Mouse (Mus musculus) limb, embryonic 11.5 days (tissue): ENCODE data around the gene Ppp1r3c. TPM values are rescaled to one million over a fixed set of nuclear protein-coding genes. Genes with fewer than 3 reads are reported as not detected.

ENCODE experiments used
- ATAC-seq: fragments of 200-750 bp; cut with Nextera tagmentation; 2 replicates; pipeline ENCODE4 v1.8.0; 2017; ENCODE audit warnings: low read depth; ENCODE audit not compliant: insufficient number of reproducible peaks, low FRiP score, low TSS enrichment
- DNase-seq: peaks from one replicate; pipeline ENCODE4 v3.0.0-alpha.2; 2015; ENCODE audit warnings: low spot score
- H3K27ac ChIP-seq: fragments of 300-500 bp; sonication (generic); replicated peaks from 2 replicates; pipeline ENCODE4 v1.5.1; 2014; ENCODE audit warnings: low read depth, mild to moderate bottlenecking, low read length
- H3K27me3 ChIP-seq: fragments of 300-500 bp; sonication (generic); 2 replicates; pipeline ENCODE4 v1.6.1; 2014; ENCODE audit warnings: mild to moderate bottlenecking, low read length, mixed read lengths; ENCODE audit not compliant: control insufficient read depth, insufficient read depth
- H3K36me3 ChIP-seq: fragments of 300-500 bp; sonication (generic); 2 replicates; pipeline ENCODE4 v1.6.1; 2014; ENCODE audit warnings: mild to moderate bottlenecking, low read length, moderate library complexity, mixed read lengths; ENCODE audit not compliant: control insufficient read depth, insufficient read depth
- H3K4me1 ChIP-seq: fragments of 300-500 bp; sonication (generic); 2 replicates; pipeline ENCODE4 v1.6.1; 2014; ENCODE audit warnings: low read length, mixed read lengths; ENCODE audit not compliant: control insufficient read depth, insufficient read depth
- H3K4me2 ChIP-seq: fragments of 300-500 bp; sonication (generic); 2 replicates; pipeline ENCODE4 v1.6.1; 2014; ENCODE audit warnings: low read depth, mild to moderate bottlenecking, moderate library complexity; ENCODE audit not compliant: severe bottlenecking
- H3K4me3 ChIP-seq: fragments of 300-500 bp; sonication (generic); 2 replicates; pipeline ENCODE4 v1.5.1; 2014; ENCODE audit warnings: low read depth, low read length
- H3K9ac ChIP-seq: fragments of 300-500 bp; sonication (generic); 2 replicates; pipeline ENCODE4 v1.6.1; 2014; ENCODE audit warnings: mild to moderate bottlenecking, low read length
- H3K9me3 ChIP-seq: fragments of 300-500 bp; sonication (generic); 2 replicates; pipeline ENCODE4 v1.6.1; 2016; ENCODE audit warnings: low read length; ENCODE audit not compliant: control insufficient read depth
- WGBS: fragments of 180-500 bp; shearing (Covaris S2); extraction: QIAGEN DNeasy Blood & Tissue Kit; methylation state at CpG from one replicate; pipeline ENCODE4 v1.1.7; 2014; 5-methylcytosine and 5-hydroxymethylcytosine counted together
- polyA plus RNA-seq: library from polyadenylated mRNA; unstranded; fragments of >200 nt; fragmentation: Nextera tagmentation; extraction: Ambion mirVana; gene quantifications from 2 replicates; pipeline ENCODE4 v1.2.1, GENCODE M21; 2014

Gene Ppp1r3c
- polyA plus RNA-seq, 1 experiment from 2014 or later, result 2.7 TPM

DNA sequence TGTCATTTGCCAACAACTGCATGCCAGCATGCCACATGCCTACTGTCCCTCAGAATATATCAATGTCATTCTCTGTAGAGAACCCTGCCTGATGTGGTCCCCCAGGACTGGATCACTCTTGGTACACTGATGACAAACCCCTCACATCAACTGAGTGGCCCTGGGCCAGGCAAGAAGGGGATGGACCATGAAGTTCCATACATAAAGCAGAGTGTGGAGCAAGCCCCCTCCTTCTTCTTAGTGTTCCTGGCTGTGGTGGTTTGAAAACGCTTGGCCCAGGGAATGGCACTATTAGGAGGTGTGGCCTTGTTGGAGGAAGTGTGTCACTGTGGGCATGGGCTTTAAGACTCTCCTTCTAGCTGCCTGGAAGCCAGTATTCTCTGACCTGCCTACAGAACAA, 37.3 kb downstream of the Ppp1r3c start:
- no peaks in the 10 kb centered on the region for H3K4me1 ChIP-seq
- WGBS, result 86% methylated on average over 1 of the region's 1 CpGs
- H3K36me3 ChIP-seq, result no peaks in the 10 kb centered on the region
- H3K4me2 ChIP-seq, result no peak overlapping the region
- no peaks in the 10 kb centered on the region for H3K27me3 ChIP-seq
- H3K27ac ChIP-seq, result no peak overlapping the region
- no peak overlapping the region for H3K4me3 ChIP-seq
- no peak overlapping the region for H3K9ac ChIP-seq
- no peak for DNase-seq
- H3K9me3 ChIP-seq, result no peaks in the 10 kb centered on the region
- no peak for ATAC-seq

DNA sequence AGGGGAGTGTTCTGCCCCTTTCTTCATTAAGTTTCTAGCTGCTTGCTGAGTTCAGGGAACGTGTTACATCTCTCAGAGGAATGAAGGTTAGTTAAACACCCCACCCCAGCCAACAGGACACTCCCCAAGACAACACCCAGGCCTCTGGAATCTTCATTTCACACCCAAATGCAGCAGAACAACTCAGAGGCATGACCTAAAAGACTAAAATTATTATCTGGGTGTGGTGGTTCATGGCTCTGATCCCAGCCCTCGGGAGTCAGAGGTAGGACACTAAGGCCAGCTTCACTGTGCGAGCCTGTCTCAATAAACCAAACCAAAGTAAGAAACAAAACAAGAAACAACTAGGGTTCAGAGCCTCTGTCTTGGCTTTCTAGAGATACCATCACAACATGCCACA, 38.3 kb downstream of the Ppp1r3c start:
- Histone ChIP-seq H3K9me3 (no peaks in the 10 kb centered on the region), H3K27me3 (no peaks in the 10 kb centered on the region), H3K36me3 (no peaks in the 10 kb centered on the region), H3K4me3 (no peak overlapping the region), H3K9ac (no peak overlapping the region), H3K4me1 (no peaks in the 10 kb centered on the region), H3K27ac (no peak overlapping the region), H3K4me2 (no peak overlapping the region)
- ATAC-seq, result no peak
- WGBS, result 79% methylated on average over 3 of the region's 3 CpGs
- DNase-seq, result no peak

DNA sequence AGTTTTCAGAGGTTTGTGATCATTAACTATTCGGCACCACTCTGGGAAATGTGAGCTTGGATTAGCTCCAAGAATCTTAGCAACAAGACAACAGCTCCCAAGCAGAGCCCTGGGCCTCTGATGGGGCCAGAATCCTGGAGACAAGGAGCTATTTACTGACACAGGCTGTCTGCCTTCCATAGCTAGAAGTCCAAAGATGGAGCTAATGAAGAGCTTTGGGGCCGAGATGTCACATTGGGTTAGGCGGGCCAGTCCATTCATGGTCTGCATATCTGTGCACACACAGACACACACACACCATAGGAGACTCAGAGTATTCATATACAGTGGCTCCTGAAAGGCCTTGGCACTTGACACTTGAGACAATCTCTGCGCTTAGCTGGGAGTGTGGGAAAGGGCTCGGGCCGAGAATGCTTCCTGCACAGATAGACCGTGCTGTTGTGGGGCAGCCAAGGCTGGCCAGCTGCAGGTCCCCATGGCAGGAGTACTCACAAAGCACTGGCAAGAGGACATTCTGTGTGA, 39.8 kb downstream of the Ppp1r3c start:
- Histone ChIP-seq H3K9ac (no peak overlapping the region), H3K4me2 (no peak overlapping the region), H3K9me3 (no peaks in the 10 kb centered on the region), H3K27ac (no peak overlapping the region), H3K36me3 (no peaks in the 10 kb centered on the region), H3K4me3 (no peak overlapping the region), H3K4me1 (no peaks in the 10 kb centered on the region), H3K27me3 (no peaks in the 10 kb centered on the region)
- no peak for ATAC-seq
- DNase-seq, result no peak
- 88% methylated on average over 7 of the region's 7 CpGs for WGBS

DNA sequence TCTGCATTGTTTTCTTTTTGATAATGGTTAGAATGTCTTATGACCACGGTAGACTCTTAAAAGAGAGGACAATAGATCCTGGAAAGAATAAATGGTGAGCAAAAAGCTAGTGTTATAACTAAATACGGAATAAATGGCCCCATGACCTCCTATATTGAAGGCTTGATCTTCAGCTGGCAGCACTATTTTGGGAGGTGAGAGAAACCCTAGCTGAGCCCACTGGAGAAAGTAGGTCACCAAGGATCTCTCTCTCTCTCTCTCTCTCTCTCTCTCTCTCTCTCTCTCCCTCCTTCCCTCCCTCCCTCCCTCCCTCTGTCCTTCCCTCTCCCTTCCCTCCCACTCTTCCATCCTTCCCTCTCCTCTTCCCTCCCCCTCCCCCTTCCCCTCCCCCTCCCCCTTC, 42.9 kb downstream of the Ppp1r3c start:
- no peak overlapping the region for H3K27ac ChIP-seq
- DNase-seq, result no peak
- H3K9ac ChIP-seq, result no peak overlapping the region
- no peaks in the 10 kb centered on the region for H3K27me3 ChIP-seq
- no peaks in the 10 kb centered on the region for H3K9me3 ChIP-seq
- H3K4me1 ChIP-seq, result no peaks in the 10 kb centered on the region
- H3K4me3 ChIP-seq, result no peak overlapping the region
- 88% methylated on average over 2 of the region's 2 CpGs for WGBS
- no peak overlapping the region for H3K4me2 ChIP-seq
- no peaks in the 10 kb centered on the region for H3K36me3 ChIP-seq
- no peak for ATAC-seq

DNA sequence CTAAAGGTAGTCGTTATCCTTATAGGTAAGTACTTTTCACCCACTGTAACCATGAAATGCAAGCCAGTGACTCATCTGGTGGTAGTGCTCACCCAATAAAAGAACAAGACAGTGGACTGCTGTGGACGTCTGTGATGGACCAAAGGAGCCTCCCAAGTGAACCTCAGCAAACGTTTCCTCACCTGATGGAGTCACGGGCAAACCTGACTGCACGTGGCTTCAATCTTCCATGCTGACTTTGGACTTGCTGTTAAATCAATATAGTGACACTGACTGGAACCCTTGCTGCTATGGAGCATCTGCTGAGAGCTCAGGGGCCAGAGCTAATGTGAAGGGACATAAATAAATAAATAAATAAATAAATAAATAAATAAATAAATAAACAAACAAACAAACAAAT, 44.5 kb downstream of the Ppp1r3c start:
- ATAC-seq (no peak), DNase-seq (no peak)
- no peak overlapping the region for H3K4me3 ChIP-seq
- no peaks in the 10 kb centered on the region for H3K4me1 ChIP-seq
- no peak overlapping the region for H3K27ac ChIP-seq
- H3K9ac ChIP-seq, result no peak overlapping the region
- H3K27me3 ChIP-seq, result no peaks in the 10 kb centered on the region
- no peak overlapping the region for H3K4me2 ChIP-seq
- H3K36me3 ChIP-seq, result no peaks in the 10 kb centered on the region
- 79% methylated on average over 5 of the region's 5 CpGs for WGBS
- no peaks in the 10 kb centered on the region for H3K9me3 ChIP-seq

DNA sequence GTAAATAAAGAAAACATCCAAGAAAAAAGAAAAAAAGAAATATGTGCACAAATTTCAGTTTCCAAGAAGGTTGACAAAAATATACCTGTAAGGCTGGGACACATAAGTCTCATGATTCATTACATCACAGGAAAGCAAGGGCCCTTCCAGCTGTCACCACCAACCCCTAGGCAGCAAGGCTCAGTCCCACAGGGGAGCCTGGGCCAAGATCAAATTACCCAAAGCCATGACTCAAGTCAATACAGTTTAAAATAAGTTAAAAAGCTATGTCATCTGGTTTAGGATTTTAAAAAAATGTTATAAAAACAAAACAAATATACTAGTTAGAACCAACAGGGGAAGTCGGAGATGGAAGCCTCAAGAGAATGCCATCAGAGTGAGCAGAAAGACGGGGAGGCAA, 45.2 kb downstream of the Ppp1r3c start:
- no peak for DNase-seq
- H3K4me2 ChIP-seq, result no peak overlapping the region
- no peaks in the 10 kb centered on the region for H3K27me3 ChIP-seq
- no peak overlapping the region for H3K27ac ChIP-seq
- no peak overlapping the region for H3K9ac ChIP-seq
- WGBS, result 89% methylated on average over 2 of the region's 2 CpGs
- no peak for ATAC-seq
- no peaks in the 10 kb centered on the region for H3K4me1 ChIP-seq
- H3K36me3 ChIP-seq, result no peaks in the 10 kb centered on the region
- no peaks in the 10 kb centered on the region for H3K9me3 ChIP-seq
- H3K4me3 ChIP-seq, result no peak overlapping the region

DNA sequence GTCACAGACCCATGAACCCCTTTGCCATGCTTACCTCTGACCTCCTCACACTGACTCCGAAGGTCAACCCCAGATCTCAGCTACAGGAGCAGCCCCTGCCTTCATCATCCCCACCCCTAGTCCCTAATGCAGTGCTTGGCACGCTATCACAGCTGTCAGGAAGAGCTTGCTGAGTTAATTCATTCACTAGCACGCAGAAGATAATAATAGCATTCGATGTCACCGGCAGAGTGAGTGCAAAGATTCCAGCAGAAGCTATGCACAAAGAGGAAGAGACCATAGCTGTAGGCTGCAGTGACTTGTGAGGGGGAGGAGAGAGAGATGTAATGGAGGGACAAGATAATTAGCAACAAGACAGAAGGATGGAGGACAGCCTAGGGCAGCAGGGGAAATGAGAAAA, 47.2 kb downstream of the Ppp1r3c start:
- H3K9ac ChIP-seq, result no peak overlapping the region
- no peak overlapping the region for H3K27ac ChIP-seq
- no peak for DNase-seq
- no peaks in the 10 kb centered on the region for H3K36me3 ChIP-seq
- H3K27me3 ChIP-seq, result no peaks in the 10 kb centered on the region
- no peaks in the 10 kb centered on the region for H3K4me1 ChIP-seq
- no peak for ATAC-seq
- H3K9me3 ChIP-seq, result no peaks in the 10 kb centered on the region
- 66% methylated on average over 5 of the region's 5 CpGs for WGBS
- no peak overlapping the region for H3K4me3 ChIP-seq
- H3K4me2 ChIP-seq, result no peak overlapping the region

DNA sequence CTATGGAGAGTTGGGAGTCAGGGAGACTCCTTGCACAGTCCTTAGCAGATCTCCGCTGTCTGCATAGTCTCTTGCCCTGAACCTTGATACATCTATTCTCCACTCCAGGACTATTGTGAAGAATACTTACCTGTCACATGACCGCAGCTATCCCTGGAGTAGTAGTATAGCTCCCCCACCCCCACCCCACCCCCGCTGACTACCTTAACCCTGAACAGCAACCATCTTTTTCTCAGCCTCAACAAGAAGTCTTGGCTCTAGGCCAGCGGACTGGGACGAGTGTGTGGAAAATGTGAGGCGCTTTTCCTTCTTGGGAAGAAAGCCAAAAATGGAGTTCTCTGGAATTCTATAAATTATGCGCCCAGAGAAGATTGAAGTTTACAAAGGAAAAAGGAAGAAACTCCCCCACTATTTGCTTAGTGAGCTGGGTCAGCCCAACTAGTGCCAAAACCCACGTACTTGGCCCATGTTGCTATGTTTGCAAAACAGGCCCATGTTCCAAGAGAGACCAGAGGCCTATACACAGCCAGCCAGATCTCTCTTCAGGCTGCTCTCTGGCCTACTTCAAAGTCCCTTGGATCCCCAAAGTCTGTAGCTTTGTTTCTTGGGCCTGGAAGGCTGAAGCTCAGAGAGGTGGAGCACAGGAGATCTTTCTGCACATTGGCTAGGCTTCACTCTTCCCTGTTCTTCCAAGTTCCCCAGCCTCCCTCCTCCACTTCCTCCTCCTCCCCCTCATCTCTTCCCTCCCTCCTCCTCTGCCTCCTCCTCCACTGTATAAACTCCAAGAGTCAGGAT, 48.4 kb downstream of the Ppp1r3c start:
- no peak overlapping the region for H3K27ac ChIP-seq
- 86% methylated on average over 8 of the region's 8 CpGs for WGBS
- H3K4me1 ChIP-seq, result no peaks in the 10 kb centered on the region
- H3K36me3 ChIP-seq, result no peaks in the 10 kb centered on the region
- H3K4me3 ChIP-seq, result no peak overlapping the region
- no peak overlapping the region for H3K9ac ChIP-seq
- ATAC-seq (no peak), DNase-seq (no peak)
- H3K27me3 ChIP-seq, result no peaks in the 10 kb centered on the region
- no peaks in the 10 kb centered on the region for H3K9me3 ChIP-seq
- H3K4me2 ChIP-seq, result no peak overlapping the region

DNA sequence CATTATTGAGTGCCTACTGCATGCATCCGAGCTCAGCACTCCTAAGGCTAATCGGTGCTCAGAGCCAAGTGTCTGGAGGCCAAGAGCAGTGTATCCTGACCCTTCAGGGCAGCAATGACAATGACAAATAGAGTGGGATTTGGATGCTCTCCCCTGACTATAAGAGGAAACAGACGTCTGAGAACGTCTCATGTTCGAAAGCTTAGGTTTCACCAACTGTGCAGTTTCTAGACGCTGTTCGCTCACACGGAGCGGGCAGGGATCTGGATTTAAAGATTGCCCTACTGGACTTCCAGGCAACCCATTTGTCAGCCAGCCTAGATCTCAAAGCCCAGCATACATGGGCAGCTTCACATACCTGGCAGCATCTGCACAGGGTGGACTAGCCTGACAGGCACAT, 49.4 kb downstream of the Ppp1r3c start:
- Histone ChIP-seq H3K4me3 (no peak overlapping the region), H3K27me3 (no peaks in the 10 kb centered on the region), H3K27ac (no peak overlapping the region), H3K36me3 (no peaks in the 10 kb centered on the region), H3K9ac (no peak overlapping the region), H3K4me1 (no peaks in the 10 kb centered on the region), H3K4me2 (no peak overlapping the region), H3K9me3 (no peaks in the 10 kb centered on the region)
- 60% methylated on average over 9 of the region's 9 CpGs for WGBS
- ATAC-seq (no peak), DNase-seq (no peak)
